Mouse (Mus musculus): Measurements from ENCODE around the gene Wfikkn1. TPM values are rescaled to one million over a fixed set of nuclear protein-coding genes. Genes with fewer than 3 reads are reported as not detected.

Wfikkn1 gene
- polyA plus RNA-seq, 2 experiments, result 0.77 to 1.2 TPM

- DNase-seq (ENCODE audit: low spot score) (no peak), ATAC-seq (ENCODE audit: low FRiP score, low read depth) (no peak)
- H3K4me2 ChIP-seq (replicated peaks; ENCODE audit: low read depth, low read length, severe bottlenecking), result peak overlapping the region; percentile 88
- no peaks in the 10 kb centered on the region for H3K27me3 ChIP-seq (ENCODE audit: control insufficient read depth, insufficient read depth, low read length)
- peaks cover 10% of the 10 kb centered on the region for H3K4me1 ChIP-seq (ENCODE audit: control insufficient read depth, insufficient read depth, low read length)
- no peaks in the 10 kb centered on the region for H3K9me3 ChIP-seq (ENCODE audit: control insufficient read depth, low read length)
- no peak overlapping the region for H3K27ac ChIP-seq (replicated peaks; ENCODE audit: low read depth, low read length)
- peak overlapping the region; percentile 63 for H3K9ac ChIP-seq (ENCODE audit: low read depth, low read length, severe bottlenecking)
- peak overlapping the region; percentile 77 for H3K4me3 ChIP-seq (replicated peaks; ENCODE audit: low read length)
- TF ChIP-seq POLR2A (IDR thresholded peaks at IDR 0.05; ENCODE audit: borderline replicate concordance, extremely low read depth, insufficient read depth, insufficient read length), result no peak
- 71% methylated on average over 10 of the region's 10 CpGs for WGBS
- peaks cover 26% of the 10 kb centered on the region for H3K36me3 ChIP-seq (ENCODE audit: control insufficient read depth, insufficient read depth, low read length)
Observed at GRCm38 (mm10) chr17:25876347-25876915, 4.2 kb downstream of the Wfikkn1 start.

- Histone ChIP-seq H3K27me3 (ENCODE audit: control insufficient read depth, insufficient read depth, low read length) (no peaks in the 10 kb centered on the region), H3K9ac (ENCODE audit: low read depth, low read length, severe bottlenecking) (peak overlapping the region; percentile 63), H3K4me1 (ENCODE audit: control insufficient read depth, insufficient read depth, low read length) (peaks cover 10% of the 10 kb centered on the region), H3K4me2 (replicated peaks; ENCODE audit: low read depth, low read length, severe bottlenecking) (peak overlapping the region; percentile 88), H3K27ac (replicated peaks; ENCODE audit: low read depth, low read length) (peak overlapping the region; percentile 76), H3K36me3 (ENCODE audit: control insufficient read depth, insufficient read depth, low read length) (peaks cover 25% of the 10 kb centered on the region), H3K4me3 (replicated peaks; ENCODE audit: low read length) (peak overlapping the region; percentile 77), H3K9me3 (ENCODE audit: control insufficient read depth, low read length) (no peaks in the 10 kb centered on the region)
- WGBS, result under 1% methylated on average over 58 of the region's 59 CpGs
- DNase-seq (ENCODE audit: low spot score) (peak; percentile 88), ATAC-seq (ENCODE audit: low FRiP score, low read depth) (peak; percentile 93)
- 0 out of 2 replicates have a peak, but pooled peaks have one; percentile 85 for TF ChIP-seq POLR2A (IDR thresholded peaks at IDR 0.05; ENCODE audit: borderline replicate concordance, extremely low read depth, insufficient read depth, insufficient read length)
Observed at GRCm38 (mm10) chr17:25875171-25876136, 5.2 kb downstream of the Wfikkn1 start.

GRCm38 (mm10) chr17:25874721-25875170 is 5.9 kb downstream of the Wfikkn1 start, which contains the start of gene Mettl26:
Gene Mettl26, plus strand, starts transcription at chr17:25875074.
- H3K9me3 ChIP-seq (ENCODE audit: control insufficient read depth, low read length), result no peaks in the 10 kb centered on the region
- peak within 1 kb of the TSS; percentile 77 for H3K4me3 ChIP-seq (replicated peaks; ENCODE audit: low read length)
- under 1% methylated on average over 25 of the region's 25 CpGs for WGBS
- peak within 1 kb of the TSS; percentile 76 for H3K27ac ChIP-seq (replicated peaks; ENCODE audit: low read depth, low read length)
- H3K36me3 ChIP-seq (ENCODE audit: control insufficient read depth, insufficient read depth, low read length), result peaks cover 20% of the 10 kb centered on the region
- peak within 1 kb of the TSS; percentile 63 for H3K9ac ChIP-seq (ENCODE audit: low read depth, low read length, severe bottlenecking)
- TF ChIP-seq POLR2A (IDR thresholded peaks at IDR 0.05; ENCODE audit: borderline replicate concordance, extremely low read depth, insufficient read depth, insufficient read length), result no peak
- H3K4me1 ChIP-seq (ENCODE audit: control insufficient read depth, insufficient read depth, low read length), result peaks cover 10% of the 10 kb centered on the region
- H3K4me2 ChIP-seq (replicated peaks; ENCODE audit: low read depth, low read length, severe bottlenecking), result peak within 1 kb of the TSS; percentile 88
- DNase-seq (ENCODE audit: low spot score) (peak; percentile 97), ATAC-seq (ENCODE audit: low FRiP score, low read depth) (peak; percentile 82)
- H3K27me3 ChIP-seq (ENCODE audit: control insufficient read depth, insufficient read depth, low read length), result no peaks in the 10 kb centered on the region

GRCm38 (mm10) chr17:25874148-25874720 is 6.4 kb downstream of the Wfikkn1 start:
- WGBS, result 7% methylated on average over 14 of the region's 14 CpGs
- Histone ChIP-seq H3K4me1 (ENCODE audit: control insufficient read depth, insufficient read depth, low read length) (peaks cover 10% of the 10 kb centered on the region), H3K4me2 (replicated peaks; ENCODE audit: low read depth, low read length, severe bottlenecking) (peak overlapping the region; percentile 88), H3K27me3 (ENCODE audit: control insufficient read depth, insufficient read depth, low read length) (no peaks in the 10 kb centered on the region), H3K36me3 (ENCODE audit: control insufficient read depth, insufficient read depth, low read length) (peaks cover 17% of the 10 kb centered on the region), H3K9ac (ENCODE audit: low read depth, low read length, severe bottlenecking) (peak overlapping the region; percentile 45), H3K9me3 (ENCODE audit: control insufficient read depth, low read length) (no peaks in the 10 kb centered on the region), H3K4me3 (replicated peaks; ENCODE audit: low read length) (peak overlapping the region; percentile 77), H3K27ac (replicated peaks; ENCODE audit: low read depth, low read length) (peak overlapping the region; percentile 76)
- no peak for TF ChIP-seq POLR2A (IDR thresholded peaks at IDR 0.05; ENCODE audit: borderline replicate concordance, extremely low read depth, insufficient read depth, insufficient read length)
- DNase-seq (ENCODE audit: low spot score) (no peak), ATAC-seq (ENCODE audit: low FRiP score, low read depth) (no peak)
